Mouse (Mus musculus) lung, postnatal 0 days (tissue): ENCODE results near the gene Lyst.

Experiments used
- CTCF ChIP-seq: IDR thresholded peaks from 2 replicates; pipeline ENCODE4 v1.5.1; 2016; ENCODE audit warnings: antibody characterized with exemption, mild to moderate bottlenecking
- EP300 ChIP-seq: IDR thresholded peaks from 2 replicates; pipeline ENCODE4 v1.6.1; 2016; ENCODE audit warnings: antibody characterized with exemption, mild to moderate bottlenecking, control low read depth

DNA sequence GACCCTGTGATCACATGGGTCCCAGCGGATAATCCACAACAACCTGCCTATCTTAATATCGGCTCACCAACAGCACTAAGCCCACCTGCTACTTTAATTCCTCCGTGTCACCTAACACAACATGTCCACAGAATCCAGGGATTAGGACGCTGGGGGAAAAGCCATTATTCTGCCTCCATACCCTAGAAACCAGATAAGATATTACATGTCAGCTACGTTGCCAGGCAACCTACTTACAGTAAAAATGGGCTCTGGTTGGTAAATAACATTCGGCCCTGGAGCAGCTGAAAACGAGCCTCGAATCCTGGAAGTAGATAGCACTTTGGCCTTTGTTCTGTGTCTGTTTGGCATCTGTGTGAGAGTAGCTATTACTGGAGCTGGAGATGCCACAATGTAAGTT is 208.6 kb downstream of the Lyst start:
- TF ChIP-seq CTCF (no peak), EP300 (no peak)
